Mouse (Mus musculus) hindbrain, embryonic 13.5 days (tissue): Measurements from ENCODE around the gene Mrpl38. TPM values are rescaled to one million over a fixed set of nuclear protein-coding genes. Genes with fewer than 3 reads are reported as not detected.
"Not testable (repeated sequence)": the region's sequence is repeated elsewhere in the genome, so short reads cannot be mapped to it uniquely, and the experiment has no call there.

Source experiments
- ATAC-seq: fragments of 200-750 bp; cut with Nextera tagmentation; 2 replicates; pipeline ENCODE4 v1.8.0; 2017; ENCODE audit warnings: moderate TSS enrichment; ENCODE audit not compliant: low FRiP score
- H3K27ac ChIP-seq: fragments of 300-500 bp; sonication (generic); 2 replicates; pipeline ENCODE4 v1.5.1; 2015; ENCODE audit warnings: inconsistent platforms, mild to moderate bottlenecking, moderate library complexity
- H3K27me3 ChIP-seq: fragments of 300-500 bp; sonication (generic); 2 replicates; pipeline ENCODE4 v1.6.1; 2015; ENCODE audit warnings: mild to moderate bottlenecking, inconsistent platforms
- H3K36me3 ChIP-seq: fragments of 300-500 bp; sonication (generic); 2 replicates; pipeline ENCODE4 v1.6.1; 2015; ENCODE audit warnings: mild to moderate bottlenecking, inconsistent platforms
- H3K4me1 ChIP-seq: fragments of 300-500 bp; sonication (generic); replicated peaks from 2 replicates; pipeline ENCODE4 v1.6.1; 2015; ENCODE audit warnings: inconsistent platforms
- H3K4me2 ChIP-seq: fragments of 300-500 bp; sonication (generic); 2 replicates; pipeline ENCODE4 v1.6.1; 2015; ENCODE audit warnings: inconsistent platforms, mild to moderate bottlenecking, moderate library complexity
- H3K4me3 ChIP-seq: fragments of 300-500 bp; sonication (generic); 2 replicates; pipeline ENCODE4 v1.5.1; 2015; ENCODE audit warnings: mild to moderate bottlenecking, inconsistent platforms
- H3K9ac ChIP-seq: fragments of 300-500 bp; sonication (generic); 2 replicates; pipeline ENCODE4 v1.6.1; 2015; ENCODE audit warnings: mild to moderate bottlenecking, inconsistent platforms
- H3K9me3 ChIP-seq: fragments of 300-500 bp; sonication (generic); 2 replicates; pipeline ENCODE4 v1.6.1; 2016; ENCODE audit warnings: inconsistent platforms
- WGBS: fragments of 180-500 bp; shearing (Covaris S2); methylation state at CpG from one replicate; pipeline ENCODE4 v1.1.7; 2015; 5-methylcytosine and 5-hydroxymethylcytosine counted together
- polyA plus RNA-seq: library from polyadenylated mRNA; unstranded; fragments of >200 nt; fragmentation: Nextera tagmentation; extraction: Ambion mirVana; gene quantifications from 2 replicates; pipeline ENCODE4 v1.2.1, GENCODE M21; 2015

The Mrpl38 gene
- polyA plus RNA-seq, 1 experiment from 2014 or later = 76.4 TPM

GRCm38 (mm10) chr11:116095573-116095972 is 43.1 kb downstream of the Mrpl38 start:
- H3K36me3 ChIP-seq = no peaks in the 10 kb centered on the region
- 80% methylated on average over 3 of the region's 3 CpGs for WGBS
- no peak overlapping the region for H3K4me3 ChIP-seq
- no peak overlapping the region for H3K9ac ChIP-seq
- no peaks in the 10 kb centered on the region for H3K4me1 ChIP-seq
- no peak for ATAC-seq
- H3K27me3 ChIP-seq = peaks cover 3% of the 10 kb centered on the region; the same call in 1 of the 2 replicates
- H3K27ac ChIP-seq = no peak overlapping the region
- H3K9me3 ChIP-seq = no peaks in the 10 kb centered on the region
- H3K4me2 ChIP-seq = no peak overlapping the region

- 72% methylated on average over 16 of the region's 16 CpGs for WGBS
- no peak for ATAC-seq
- H3K9ac ChIP-seq = no peak overlapping the region
These were observed 44.7 kb downstream of the Mrpl38 start for GRCm38 (mm10) chr11:116093771-116094565.

GRCm38 (mm10) chr11:116092959-116093358 is 45.7 kb downstream of the Mrpl38 start:
- not testable (repeated sequence) for H3K9ac ChIP-seq, H3K36me3 ChIP-seq, H3K27me3 ChIP-seq, H3K4me2 ChIP-seq, H3K4me3 ChIP-seq, ATAC-seq, H3K9me3 ChIP-seq, H3K4me1 ChIP-seq, H3K27ac ChIP-seq
- 95% methylated on average over 6 of the region's 6 CpGs for WGBS

More at GRCm38 (mm10) chr11:116093771-116094565, 44.7 kb downstream of the Mrpl38 start:
- Histone ChIP-seq H3K27me3 (peaks cover 3% of the 10 kb centered on the region; the same call in 1 of the 2 replicates), H3K4me2 (no peak overlapping the region), H3K4me1 (no peaks in the 10 kb centered on the region), H3K4me3 (no peak overlapping the region), H3K36me3 (no peaks in the 10 kb centered on the region), H3K27ac (no peak overlapping the region; the same call in 1 of the 2 replicates), H3K9me3 (no peaks in the 10 kb centered on the region)

GRCm38 (mm10) chr11:116091591-116091990 is 47.1 kb downstream of the Mrpl38 start:
- H3K4me1 ChIP-seq = peaks cover 6% of the 10 kb centered on the region
- 0 out of 2 replicates have a peak overlapping the region, but pooled peaks have one; percentile 19 for H3K9ac ChIP-seq
- no peak for ATAC-seq
- no peaks in the 10 kb centered on the region for H3K36me3 ChIP-seq
- H3K9me3 ChIP-seq = no peaks in the 10 kb centered on the region
- H3K27me3 ChIP-seq = no peaks in the 10 kb centered on the region
- WGBS = 86% methylated on average over 6 of the region's 6 CpGs
- H3K27ac ChIP-seq = no peak overlapping the region
- H3K4me2 ChIP-seq = no peak overlapping the region
- H3K4me3 ChIP-seq = no peak overlapping the region

- H3K9ac ChIP-seq = no peak overlapping the region
- ATAC-seq = no peak
- WGBS = 95% methylated on average over 6 of the region's 6 CpGs
These were observed 49.1 kb downstream of the Mrpl38 start for GRCm38 (mm10) chr11:116089545-116089944.

GRCm38 (mm10) chr11:116088741-116089394 is 49.8 kb downstream of the Mrpl38 start:
- peaks cover 4% of the 10 kb centered on the region; the same call in 1 of the 2 replicates for H3K36me3 ChIP-seq
- H3K4me2 ChIP-seq = no peak overlapping the region
- H3K4me3 ChIP-seq = no peak overlapping the region
- no peak for ATAC-seq
- no peaks in the 10 kb centered on the region for H3K27me3 ChIP-seq
- no peaks in the 10 kb centered on the region for H3K9me3 ChIP-seq
- no peak overlapping the region for H3K27ac ChIP-seq
- peaks cover 19% of the 10 kb centered on the region for H3K4me1 ChIP-seq
- 89% methylated on average over 11 of the region's 11 CpGs for WGBS
- no peak overlapping the region for H3K9ac ChIP-seq

More at GRCm38 (mm10) chr11:116089545-116089944, 49.1 kb downstream of the Mrpl38 start:
- Histone ChIP-seq H3K4me1 (peaks cover 19% of the 10 kb centered on the region), H3K27ac (no peak overlapping the region), H3K27me3 (no peaks in the 10 kb centered on the region), H3K36me3 (no peaks in the 10 kb centered on the region), H3K4me3 (no peak overlapping the region), H3K9me3 (no peaks in the 10 kb centered on the region), H3K4me2 (no peak overlapping the region)

- WGBS = 90% methylated on average over 8 of the region's 8 CpGs
- peak overlapping the region; percentile 53 for H3K4me2 ChIP-seq
- no peak for ATAC-seq
- peaks cover 11% of the 10 kb centered on the region for H3K36me3 ChIP-seq
- no peaks in the 10 kb centered on the region for H3K9me3 ChIP-seq
- H3K4me1 ChIP-seq = peaks cover 19% of the 10 kb centered on the region
- H3K27ac ChIP-seq = no peak overlapping the region
- H3K27me3 ChIP-seq = no peaks in the 10 kb centered on the region
- no peak overlapping the region for H3K4me3 ChIP-seq
- H3K9ac ChIP-seq = peak overlapping the region; percentile 66; the same call in 1 of the 2 replicates
These were observed 50.5 kb downstream of the Mrpl38 start for GRCm38 (mm10) chr11:116088188-116088587.

GRCm38 (mm10) chr11:116087194-116088130 is 51.2 kb downstream of the Mrpl38 start:
- no peaks in the 10 kb centered on the region for H3K27me3 ChIP-seq
- H3K4me2 ChIP-seq = peak overlapping the region; percentile 53
- peaks cover 19% of the 10 kb centered on the region for H3K4me1 ChIP-seq
- H3K9ac ChIP-seq = peak overlapping the region; percentile 66
- peak overlapping the region; percentile 50 for H3K4me3 ChIP-seq
- WGBS = 5% methylated on average over 31 of the region's 31 CpGs
- peak overlapping the region; percentile 53; the same call in 1 of the 2 replicates for H3K27ac ChIP-seq
- H3K9me3 ChIP-seq = no peaks in the 10 kb centered on the region
- H3K36me3 ChIP-seq = peaks cover 17% of the 10 kb centered on the region
- ATAC-seq = peak; percentile 79

- Histone ChIP-seq H3K36me3 (peaks cover 26% of the 10 kb centered on the region), H3K4me1 (peaks cover 19% of the 10 kb centered on the region), H3K27me3 (no peaks in the 10 kb centered on the region), H3K9me3 (no peaks in the 10 kb centered on the region), H3K4me2 (peak within 1 kb of the TSS; percentile 65), H3K27ac (peak within 1 kb of the TSS; percentile 82), H3K9ac (peak within 1 kb of the TSS; percentile 68), H3K4me3 (peak within 1 kb of the TSS; percentile 50)
- ATAC-seq = peak; percentile 96
- WGBS = 5% methylated on average over 39 of the region's 43 CpGs
These were observed 52.1 kb downstream of the Mrpl38 start, which contains the start of gene Wbp2 for GRCm38 (mm10) chr11:116086258-116087193. TSS of gene Wbp2 (minus strand) at chr11:116086995.

GRCm38 (mm10) chr11:116084166-116084565 is 54.5 kb downstream of the Mrpl38 start:
- no peak overlapping the region for H3K4me2 ChIP-seq
- no peaks in the 10 kb centered on the region for H3K27me3 ChIP-seq
- H3K36me3 ChIP-seq = peaks cover 50% of the 10 kb centered on the region
- ATAC-seq = no peak
- H3K9ac ChIP-seq = no peak overlapping the region
- 93% methylated on average over 6 of the region's 6 CpGs for WGBS
- no peak overlapping the region for H3K4me3 ChIP-seq
- H3K9me3 ChIP-seq = no peaks in the 10 kb centered on the region
- H3K4me1 ChIP-seq = peaks cover 24% of the 10 kb centered on the region
- no peak overlapping the region for H3K27ac ChIP-seq
